Mouse (Mus musculus) layer of hippocampus, adult 6 months (tissue): ENCODE results near the gene Olfr1192-ps1. TPM values are rescaled to one million over a fixed set of nuclear protein-coding genes. Genes with fewer than 3 reads are reported as not detected.

ENCODE experiments used
- long read RNA-seq, 2 experiments: library from polyadenylated mRNA; unstranded; transcript quantifications; one replicate each; pipeline ENCODE4 v2.0.0; 2019 to 2020
- polyA plus RNA-seq: library from polyadenylated mRNA; unstranded; fragments of <200 nt; fragmentation: Nextera tagmentation; gene quantifications from 2 replicates; pipeline ENCODE4 v1.2.3, GENCODE M21; 2021

Gene Olfr1192-ps1
- polyA plus RNA-seq, result not detected in 2 replicates
- long read RNA-seq, experiment 1, result 0 reads
- long read RNA-seq, experiment 2, result 0 reads

GRCm38 (mm10) chr2:88648209-88648608 is at the start of gene Olfr1192-ps1:
Gene Olfr1192-ps1 (plus strand): TSS chr2:88648509.

GRCm38 (mm10) chr2:88640242-88640641 is 8.1 kb upstream of the Olfr1192-ps1 start, which contains the start of gene Olfr1191-ps1:
Gene Olfr1191-ps1 (plus strand): TSS chr2:88640542.

GRCm38 (mm10) chr2:88675328-88675727 is 27.0 kb downstream of the Olfr1192-ps1 start, which contains the start of gene Olfr1193:
Gene Olfr1193 (plus strand): TSS chr2:88675628.

GRCm38 (mm10) chr2:88689087-88689486 is 40.8 kb downstream of the Olfr1192-ps1 start, which contains the start of gene Olfr1195:
Gene Olfr1195 (minus strand): TSS chr2:88689187.

GRCm38 (mm10) chr2:88704497-88704896 is 56.2 kb downstream of the Olfr1192-ps1 start, which contains the start of gene Olfr1196:
Gene Olfr1196 (minus strand): TSS chr2:88704597.

Other genes starting within 250 kb of the Olfr1192-ps1 start
- not detected in 2 replicates for gene Olfr1179, start 242.1 kb upstream of the Olfr1192-ps1 start, polyA plus RNA-seq
- gene Olfr1180, start 229.4 kb upstream of the Olfr1192-ps1 start, polyA plus RNA-seq, result not detected in 2 replicates
- not detected in 2 replicates for gene Olfr1181, start 222.3 kb upstream of the Olfr1192-ps1 start, polyA plus RNA-seq
- not detected in 2 replicates for gene Gm13757, start 199.4 kb upstream of the Olfr1192-ps1 start, polyA plus RNA-seq
- gene Olfr1183, start 193.6 kb upstream of the Olfr1192-ps1 start, polyA plus RNA-seq, result not detected in 2 replicates
- gene Olfr1184, start 164.9 kb upstream of the Olfr1192-ps1 start, polyA plus RNA-seq, result not detected in 2 replicates
- gene Olfr1185-ps1, start 155.2 kb upstream of the Olfr1192-ps1 start, polyA plus RNA-seq, result not detected in 2 replicates
- gene Olfr1186, start 130.0 kb upstream of the Olfr1192-ps1 start, polyA plus RNA-seq, result not detected in 2 replicates
- not detected in 2 replicates for gene Olfr1188, start 91.6 kb upstream of the Olfr1192-ps1 start, polyA plus RNA-seq
- not detected in 2 replicates for gene Olfr1189, start 62.1 kb upstream of the Olfr1192-ps1 start, polyA plus RNA-seq
- gene Olfr1191-ps1, start 8.0 kb upstream of the Olfr1192-ps1 start, polyA plus RNA-seq, result not detected in 2 replicates
- gene Olfr1193, start 27.1 kb downstream of the Olfr1192-ps1 start, polyA plus RNA-seq, result not detected in 2 replicates
- not detected in 2 replicates for gene Olfr1195, start 40.7 kb downstream of the Olfr1192-ps1 start, polyA plus RNA-seq
- gene Olfr1196, start 56.1 kb downstream of the Olfr1192-ps1 start, polyA plus RNA-seq, result not detected in 2 replicates
- gene Olfr1197, start 83.9 kb downstream of the Olfr1192-ps1 start, polyA plus RNA-seq, result not detected in 2 replicates
- gene Olfr1198, start 102.9 kb downstream of the Olfr1192-ps1 start, polyA plus RNA-seq, result not detected in 2 replicates
- gene Olfr1199, start 112.0 kb downstream of the Olfr1192-ps1 start, polyA plus RNA-seq, result not detected in 2 replicates
- gene Olfr1200, start 122.0 kb downstream of the Olfr1192-ps1 start, polyA plus RNA-seq, result not detected in 2 replicates
- gene Olfr1201, start 144.5 kb downstream of the Olfr1192-ps1 start, polyA plus RNA-seq, result not detected in 2 replicates
- not detected in 2 replicates for gene Olfr1202, start 166.0 kb downstream of the Olfr1192-ps1 start, polyA plus RNA-seq
- not detected in 2 replicates for gene Olfr1205, start 181.2 kb downstream of the Olfr1192-ps1 start, polyA plus RNA-seq
- not detected in 2 replicates for gene Olfr1204, start 200.8 kb downstream of the Olfr1192-ps1 start, polyA plus RNA-seq
- not detected in 2 replicates for gene Olfr1206, start 214.7 kb downstream of the Olfr1192-ps1 start, polyA plus RNA-seq